In the genomic region with DNA sequence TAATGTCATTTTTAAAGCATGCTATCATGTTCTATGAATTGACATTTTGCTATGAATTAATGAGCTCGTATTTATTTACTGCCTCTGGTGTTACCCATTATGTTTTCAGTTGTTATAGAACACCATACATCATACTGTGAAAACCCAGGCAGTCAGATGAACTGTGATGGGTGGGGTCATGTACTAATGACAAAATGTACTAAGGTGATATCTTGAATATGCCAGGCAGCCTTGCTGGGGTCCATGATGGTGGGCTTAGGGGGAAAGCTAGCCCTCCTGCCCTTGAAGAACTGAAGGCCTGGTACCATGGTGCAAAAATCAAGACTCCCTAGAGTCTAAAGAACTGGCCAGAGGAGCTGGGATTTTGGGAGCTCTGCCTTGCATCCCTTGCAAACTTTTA, we compare ENCODE assay signal across 7 mouse cellular contexts. TPM values are rescaled to one million over a fixed set of nuclear protein-coding genes. Genes with fewer than 3 reads are reported as not detected.
A peak's percentile ranks its signal among the peaks of the same experiment; 100 is the strongest.
DNase-seq lines count a peak whose midpoint lies in the region; ATAC-seq and TF ChIP-seq lines count a peak whose summit lies in the region.

No protein-coding gene starts in this region.

- no peak overlapping the region for H3K9ac ChIP-seq in lung, embryonic 14.5 days
- H3K9ac ChIP-seq in forebrain, embryonic 11.5 days (ENCODE audit: low read length), result no peak overlapping the region; the same call in 1 of the 2 replicates
- no peak overlapping the region for H3K9ac ChIP-seq in hindbrain, embryonic 16.5 days (ENCODE audit: low read depth, low read length)
- no peak overlapping the region for H3K9ac ChIP-seq in neural tube, embryonic 12.5 days

- H3K27me3 ChIP-seq in lung, embryonic 14.5 days (ENCODE audit: insufficient read depth, low read length), result no peaks in the 10 kb centered on the region
- no peaks in the 10 kb centered on the region for H3K27me3 ChIP-seq in forebrain, embryonic 11.5 days (ENCODE audit: control insufficient read depth, insufficient read depth, low read length)
- no peaks in the 10 kb centered on the region; the same call in 1 of the 2 replicates for H3K27me3 ChIP-seq in hindbrain, embryonic 16.5 days (replicated peaks; ENCODE audit: control insufficient read depth, insufficient read depth, low read length)
- H3K27me3 ChIP-seq in neural tube, embryonic 12.5 days (replicated peaks), result no peaks in the 10 kb centered on the region

- DNase-seq in lung, embryonic 14.5 days, result no peak
- no peak for DNase-seq in lung, postnatal 4 days
- no peak for DNase-seq in forebrain, embryonic 11.5 days (ENCODE audit: low spot score)
- no peak for DNase-seq in embryo, embryonic 10 days (ENCODE audit: low spot score)
- no peak for DNase-seq in cerebellum, postnatal 4 days (ENCODE audit: low spot score in 2 of 2)

- no peaks in the 10 kb centered on the region for H3K36me3 ChIP-seq in lung, embryonic 14.5 days (ENCODE audit: insufficient read depth)
- no peaks in the 10 kb centered on the region for H3K36me3 ChIP-seq in forebrain, embryonic 11.5 days (ENCODE audit: control insufficient read depth, insufficient read depth, low read length)
- H3K36me3 ChIP-seq in hindbrain, embryonic 16.5 days (ENCODE audit: control insufficient read depth, insufficient read depth, low read length), result no peaks in the 10 kb centered on the region
- no peaks in the 10 kb centered on the region for H3K36me3 ChIP-seq in neural tube, embryonic 12.5 days

- H3K4me1 ChIP-seq in lung, embryonic 14.5 days (ENCODE audit: insufficient read depth), result 0 out of 2 replicates have a peak, but pooled peaks cover 2% of the 10 kb centered on the region
- H3K4me1 ChIP-seq in forebrain, embryonic 11.5 days (replicated peaks; ENCODE audit: control insufficient read depth, insufficient read depth, low read length), result peaks cover 6% of the 10 kb centered on the region
- peaks cover 8% of the 10 kb centered on the region for H3K4me1 ChIP-seq in hindbrain, embryonic 16.5 days (ENCODE audit: control insufficient read depth, insufficient read depth, low read depth, low read length)
- peaks cover 11% of the 10 kb centered on the region for H3K4me1 ChIP-seq in neural tube, embryonic 12.5 days

- ATAC-seq in lung, embryonic 14.5 days (ENCODE audit: insufficient read depth), result no peak
- ATAC-seq in forebrain, embryonic 11.5 days (replicated peaks; ENCODE audit: low FRiP score), result peak; percentile 22; the same call in 1 of the 2 replicates
- ATAC-seq in hindbrain, embryonic 16.5 days, result no peak
- ATAC-seq in neural tube, embryonic 12.5 days (ENCODE audit: low FRiP score, low read depth), result 0 out of 2 replicates have a peak, but pooled peaks have one; percentile 4

- peak overlapping the region; percentile 50; the same call in 1 of the 2 replicates for H3K27ac ChIP-seq in lung, embryonic 14.5 days (ENCODE audit: low read depth)
- H3K27ac ChIP-seq in forebrain, embryonic 11.5 days (ENCODE audit: low read depth, low read length), result no peak overlapping the region
- peak overlapping the region; percentile 70 for H3K27ac ChIP-seq in hindbrain, embryonic 16.5 days (ENCODE audit: low read depth, low read length)
- no peak overlapping the region for H3K27ac ChIP-seq in neural tube, embryonic 12.5 days

- no peak for TF ChIP-seq CTCF in lung, embryonic 14.5 days (IDR thresholded peaks at IDR 0.05; ENCODE audit: low read depth)

- WGBS in lung, embryonic 14.5 days, result 78% methylated on average over 1 of the region's 1 CpGs
- WGBS in forebrain, embryonic 11.5 days, result 87% methylated on average over 1 of the region's 1 CpGs
- 75% methylated on average over 1 of the region's 1 CpGs for WGBS in hindbrain, embryonic 16.5 days
- 84% methylated on average over 1 of the region's 1 CpGs for WGBS in neural tube, embryonic 12.5 days

- H3K9me3 ChIP-seq in lung, embryonic 14.5 days (ENCODE audit: low read depth, low read length), result no peaks in the 10 kb centered on the region
- no peaks in the 10 kb centered on the region for H3K9me3 ChIP-seq in forebrain, embryonic 11.5 days (ENCODE audit: control insufficient read depth, low read length)
- no peaks in the 10 kb centered on the region for H3K9me3 ChIP-seq in hindbrain, embryonic 16.5 days (ENCODE audit: control insufficient read depth, low read length)
- H3K9me3 ChIP-seq in neural tube, embryonic 12.5 days, result no peaks in the 10 kb centered on the region

- no peak overlapping the region for H3K4me3 ChIP-seq in lung, embryonic 14.5 days (ENCODE audit: low read depth, low read length)
- H3K4me3 ChIP-seq in forebrain, embryonic 11.5 days (ENCODE audit: low read depth, low read length), result no peak overlapping the region
- no peak overlapping the region for H3K4me3 ChIP-seq in hindbrain, embryonic 16.5 days (ENCODE audit: low read length)
- no peak overlapping the region for H3K4me3 ChIP-seq in neural tube, embryonic 12.5 days

- peak overlapping the region; percentile 62 for H3K4me2 ChIP-seq in lung, embryonic 14.5 days
- H3K4me2 ChIP-seq in forebrain, embryonic 11.5 days (ENCODE audit: low read depth, low read length, severe bottlenecking), result peak overlapping the region; percentile 49; the same call in 1 of the 2 replicates
- H3K4me2 ChIP-seq in hindbrain, embryonic 16.5 days (ENCODE audit: low read length), result no peak overlapping the region
- H3K4me2 ChIP-seq in neural tube, embryonic 12.5 days (replicated peaks), result peak overlapping the region; percentile 60

RNA-seq across cellular contexts. Expression of a gene that starts 8.0 kb away (rescaled TPM):
- polyA plus RNA-seq in lung, embryonic 14.5 days (2014; fragmentation: Nextera tagmentation; extraction: Ambion mirVana), result 14.5 and 16.7 TPM in 2 replicates
- polyA plus RNA-seq in forebrain, embryonic 11.5 days (2014; fragmentation: Nextera tagmentation; extraction: Ambion mirVana), result 14.4 and 16.2 TPM in 2 replicates
- 11.9 and 13.6 TPM in 2 replicates for polyA plus RNA-seq in hindbrain, embryonic 16.5 days (2015; fragmentation: Nextera tagmentation; extraction: Ambion mirVana)
- polyA plus RNA-seq in neural tube, embryonic 12.5 days (2016; fragmentation: Nextera tagmentation; extraction: Ambion mirVana), result 14.7 and 15.1 TPM in 2 replicates

RNA-seq across cellular contexts. Expression of a gene that starts 31.7 kb away (rescaled TPM):
- 1,610 and 1,758 TPM in 2 replicates for polyA plus RNA-seq in lung, embryonic 14.5 days (2014; fragmentation: Nextera tagmentation; extraction: Ambion mirVana)
- polyA plus RNA-seq in forebrain, embryonic 11.5 days (2014; fragmentation: Nextera tagmentation; extraction: Ambion mirVana), result 1,244 and 1,283 TPM in 2 replicates
- 2,854 and 3,176 TPM in 2 replicates for polyA plus RNA-seq in hindbrain, embryonic 16.5 days (2015; fragmentation: Nextera tagmentation; extraction: Ambion mirVana)
- 1,755 and 1,801 TPM in 2 replicates for polyA plus RNA-seq in neural tube, embryonic 12.5 days (2016; fragmentation: Nextera tagmentation; extraction: Ambion mirVana)

RNA-seq across cellular contexts. Expression of a gene that starts 57.5 kb away (rescaled TPM):
- polyA plus RNA-seq in lung, embryonic 14.5 days (2014; fragmentation: Nextera tagmentation; extraction: Ambion mirVana), result 308 and 325 TPM in 2 replicates
- 403 and 404 TPM in 2 replicates for polyA plus RNA-seq in forebrain, embryonic 11.5 days (2014; fragmentation: Nextera tagmentation; extraction: Ambion mirVana)
- polyA plus RNA-seq in hindbrain, embryonic 16.5 days (2015; fragmentation: Nextera tagmentation; extraction: Ambion mirVana), result 276 and 284 TPM in 2 replicates
- 328 and 358 TPM in 2 replicates for polyA plus RNA-seq in neural tube, embryonic 12.5 days (2016; fragmentation: Nextera tagmentation; extraction: Ambion mirVana)

Comparison
In these comparisons a context has a peak if more than half of its experiments do, and no peak if none do; other contexts are left out.
1. ATAC-seq: peak in forebrain, embryonic 11.5 days (single experiment) and neural tube, embryonic 12.5 days (single experiment); none in lung, embryonic 14.5 days (single experiment) and hindbrain, embryonic 16.5 days (single experiment).
2. H3K27ac ChIP-seq: peak in lung, embryonic 14.5 days (single experiment) and hindbrain, embryonic 16.5 days (single experiment); none in forebrain, embryonic 11.5 days (single experiment) and neural tube, embryonic 12.5 days (single experiment).